Mouse (Mus musculus) cerebellum, adult 9-11 months (tissue): ENCODE data around the gene Spag9.
"Not testable (repeated sequence)": the region's sequence is repeated elsewhere in the genome, so short reads cannot be mapped to it uniquely, and the experiment has no call there.

ENCODE experiments used
- DNase-seq: peaks from one replicate; pipeline ENCODE4 v3.0.0; 2022

The Spag9 gene

GRCm38 (mm10) chr11:94063941-94064340 is 68.0 kb downstream of the Spag9 start:
- DNase-seq, result no peak

DNA sequence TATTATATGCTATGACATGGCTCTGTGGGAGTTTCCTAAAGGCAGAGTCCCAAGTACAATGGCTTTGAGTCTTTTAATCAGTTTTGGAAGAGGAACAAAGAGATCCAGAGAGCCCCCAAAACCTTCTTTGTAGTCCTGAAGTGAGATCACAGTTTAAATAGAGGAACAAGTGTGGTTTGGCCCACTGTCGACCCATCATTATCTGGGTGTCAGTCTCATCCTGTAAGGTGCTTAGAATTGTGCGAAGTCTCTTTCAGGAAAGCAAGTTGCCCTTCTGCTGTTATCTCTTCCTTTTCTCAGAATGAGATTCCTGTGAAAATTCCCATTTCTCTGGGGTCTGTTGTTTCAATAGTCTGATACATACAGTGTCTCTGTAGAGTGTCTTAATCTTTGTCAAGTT is 74.6 kb downstream of the Spag9 start:
- DNase-seq, result no peak

GRCm38 (mm10) chr11:94073283-94073682 is 77.4 kb downstream of the Spag9 start:
- no peak for DNase-seq

GRCm38 (mm10) chr11:94086966-94087365 is 91.1 kb downstream of the Spag9 start:
- not testable (repeated sequence) for DNase-seq

GRCm38 (mm10) chr11:94090496-94090895 is 94.6 kb downstream of the Spag9 start:
- DNase-seq, result no peak

DNA sequence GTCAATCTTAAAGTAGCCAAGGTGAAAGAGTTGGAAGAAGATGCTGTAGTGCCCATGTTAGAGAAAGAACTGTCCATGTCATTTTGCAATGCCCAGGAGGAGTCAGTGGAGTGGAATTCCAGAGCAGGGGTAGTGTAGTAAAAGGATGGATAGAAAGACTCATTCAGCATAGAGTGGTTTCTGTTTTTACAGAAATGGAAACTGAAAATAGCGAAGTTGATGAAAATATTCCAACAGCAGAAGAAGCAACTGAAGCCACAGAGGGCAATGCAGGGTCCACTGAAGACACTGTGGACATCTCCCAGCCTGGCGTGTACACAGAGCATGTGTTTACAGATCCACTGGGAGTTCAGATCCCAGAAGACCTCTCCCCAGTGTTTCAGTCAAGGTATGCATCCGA is 101.6 kb downstream of the Spag9 start:
- no peak for DNase-seq

GRCm38 (mm10) chr11:94098840-94099239 is 102.9 kb downstream of the Spag9 start:
- no peak for DNase-seq

- no peak for DNase-seq
These were observed 117.9 kb downstream of the Spag9 start for GRCm38 (mm10) chr11:94113795-94114194.

GRCm38 (mm10) chr11:94115408-94115807 is 119.5 kb downstream of the Spag9 start:
- DNase-seq, result no peak

GRCm38 (mm10) chr11:94116655-94117054 is 120.8 kb downstream of the Spag9 start:
- no peak for DNase-seq

GRCm38 (mm10) chr11:94117836-94118235 is 121.9 kb downstream of the Spag9 start:
- DNase-seq, result no peak

GRCm38 (mm10) chr11:94118612-94119011 is 122.7 kb downstream of the Spag9 start:
- no peak for DNase-seq

GRCm38 (mm10) chr11:94120690-94121089 is 124.8 kb downstream of the Spag9 start:
- DNase-seq, result no peak

GRCm38 (mm10) chr11:94121501-94121900 is 125.6 kb downstream of the Spag9 start:
- no peak for DNase-seq

- no peak for DNase-seq
These were observed 126.6 kb downstream of the Spag9 start for GRCm38 (mm10) chr11:94122341-94123030.

DNA sequence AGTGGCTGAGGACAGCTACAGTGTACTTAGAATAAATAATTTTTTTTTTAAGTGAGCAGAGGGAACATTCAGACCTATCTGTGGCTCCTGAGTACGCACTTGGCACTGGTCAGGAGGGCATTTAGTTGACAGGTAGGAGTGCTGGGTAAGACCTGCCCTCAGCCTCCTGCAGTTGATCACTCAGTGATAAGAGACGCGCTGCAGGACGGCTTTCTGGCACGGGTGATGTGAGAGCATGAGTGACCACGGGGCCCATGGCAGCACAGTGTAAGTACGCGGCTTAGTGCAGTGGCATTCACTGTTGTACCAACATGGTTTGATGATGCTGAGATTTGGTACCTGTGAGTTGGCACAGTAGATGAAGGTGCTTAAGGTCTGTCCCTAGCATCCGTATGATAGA is 130.8 kb downstream of the Spag9 start:
- DNase-seq, result peak; percentile 40

GRCm38 (mm10) chr11:94127966-94128365 is 132.1 kb downstream of the Spag9 start:
- peak; percentile 86 for DNase-seq

GRCm38 (mm10) chr11:94128506-94128905 is 132.6 kb downstream of the Spag9 start:
- peak; percentile 78 for DNase-seq

DNA sequence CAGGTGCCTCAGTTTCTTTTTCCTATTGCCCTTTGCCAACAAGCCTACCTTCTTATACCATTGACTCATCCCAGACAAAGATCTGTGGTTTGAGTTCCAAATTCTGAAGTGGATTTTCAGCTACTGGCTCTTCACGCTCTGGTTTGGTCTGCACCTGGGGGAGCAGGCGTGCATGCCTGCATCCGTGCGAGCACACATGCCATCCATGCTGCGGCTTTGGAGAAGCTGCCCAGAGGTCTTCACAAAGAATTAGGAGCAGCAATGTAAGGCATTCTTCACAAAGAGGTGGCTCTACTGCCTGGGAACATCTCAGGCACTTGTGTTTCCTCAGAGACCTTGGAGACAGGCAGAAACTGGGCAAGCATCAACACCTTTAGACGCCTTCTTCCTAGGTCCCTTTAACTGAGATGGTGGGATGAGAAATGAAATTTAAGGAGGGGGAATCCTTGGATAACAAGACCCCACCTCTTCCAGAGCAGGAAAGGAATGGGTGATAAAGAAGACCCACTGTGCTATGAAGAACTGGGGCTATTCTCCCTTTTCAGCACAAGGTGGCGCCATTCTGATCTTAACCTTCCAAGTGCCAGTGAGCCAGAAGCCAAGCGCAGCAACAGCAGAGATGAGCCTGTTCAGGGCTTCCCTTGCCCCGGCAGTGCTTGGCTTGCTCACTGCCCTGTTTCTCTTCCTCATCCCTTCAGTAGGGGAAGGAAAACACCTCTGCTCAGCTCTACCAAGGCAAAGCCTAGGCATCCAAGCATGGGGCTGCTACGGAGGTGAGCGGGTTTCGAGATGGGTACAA is 133.6 kb downstream of the Spag9 start:
- DNase-seq, result peak; percentile 85

DNA sequence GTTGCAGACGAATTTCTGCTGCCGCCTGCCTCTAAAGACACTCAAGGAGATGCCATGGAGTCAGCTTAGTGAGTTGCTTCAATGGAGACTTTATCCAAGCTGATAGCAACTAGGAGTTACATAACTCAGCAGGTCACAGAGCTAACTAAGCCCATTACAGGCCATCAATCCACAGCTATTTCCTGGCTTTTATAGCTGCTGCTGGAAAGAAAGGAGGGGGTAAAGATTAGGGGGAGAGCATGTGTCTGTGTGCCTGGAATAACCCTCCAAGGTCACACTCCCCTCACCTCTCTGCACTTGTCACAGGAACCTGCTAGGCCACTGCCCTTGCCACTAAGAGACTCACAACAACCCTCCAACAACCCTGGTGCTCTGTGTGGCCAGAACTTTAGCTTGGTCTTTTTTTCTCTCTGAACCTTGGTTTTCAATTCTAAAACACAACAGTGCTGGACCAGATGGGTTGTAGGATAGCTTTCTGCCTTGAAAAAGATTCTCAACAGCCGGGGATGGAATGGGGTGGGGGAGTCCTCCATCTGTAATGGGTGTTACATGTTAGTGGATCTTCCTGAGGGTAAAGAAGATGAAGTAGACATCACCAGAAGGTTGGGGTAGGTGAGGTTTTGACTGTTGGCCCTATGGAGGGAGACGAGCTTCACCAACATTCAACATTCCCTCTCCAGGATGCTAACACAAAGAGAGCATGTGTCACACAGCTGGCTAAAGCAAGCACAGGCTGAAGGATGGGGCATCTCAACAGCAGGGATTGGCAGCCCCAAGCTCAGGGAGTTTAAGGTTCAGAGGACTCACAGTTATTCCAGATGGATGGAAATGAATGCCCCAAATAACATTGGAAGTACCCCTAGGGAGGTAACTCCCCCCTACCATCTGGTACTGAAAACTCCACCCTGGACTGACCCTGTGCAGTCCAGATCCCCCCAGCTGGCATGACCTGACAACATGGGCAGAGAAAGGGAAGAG is 134.5 kb downstream of the Spag9 start:
- peak; percentile 43 for DNase-seq

- DNase-seq, result peak; percentile 93
These were observed 137.6 kb downstream of the Spag9 start for GRCm38 (mm10) chr11:94133344-94133955.

DNA sequence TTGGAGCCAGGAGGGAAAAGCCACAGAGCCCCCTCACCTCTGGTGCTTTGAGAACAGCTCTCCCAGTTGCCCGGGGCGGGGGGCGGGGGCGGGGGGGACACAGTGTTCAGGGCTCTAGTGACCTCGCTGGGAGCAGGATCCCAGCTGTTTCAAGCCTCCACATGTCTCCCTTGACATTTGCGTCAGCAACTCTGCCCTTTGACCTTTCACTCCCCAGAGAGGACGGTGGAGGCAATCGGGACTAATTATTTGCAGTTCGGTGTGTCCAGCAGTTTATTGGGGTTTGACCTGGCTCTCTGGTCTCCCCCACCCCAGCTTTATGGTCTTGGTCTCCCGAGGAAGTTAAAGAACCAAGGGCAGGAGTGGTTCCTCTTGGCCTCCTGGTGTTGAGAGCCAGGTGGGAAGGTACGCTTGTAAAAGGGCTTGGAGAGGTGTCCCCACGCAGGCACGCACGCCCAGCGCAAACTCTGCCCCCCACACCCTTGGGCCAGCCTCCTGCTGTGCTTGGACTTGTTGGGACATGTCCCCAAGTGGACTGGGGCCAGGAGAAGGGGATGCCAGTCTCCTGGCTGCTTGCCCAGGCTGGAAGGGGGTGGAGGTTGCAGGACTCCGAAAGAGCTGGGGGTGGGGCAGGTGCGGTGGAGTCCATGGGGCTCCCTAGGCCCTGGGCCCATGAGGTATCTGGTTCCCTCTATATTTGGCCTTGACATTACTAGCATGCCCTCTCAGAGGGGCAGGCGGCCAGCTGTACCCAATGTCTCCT is 138.4 kb downstream of the Spag9 start:
- peak; percentile 81 for DNase-seq
